Mouse (Mus musculus) CH12.LX (cell line): ENCODE results near the gene Lhcgr. TPM values are rescaled to one million over a fixed set of nuclear protein-coding genes. Genes with fewer than 3 reads are reported as not detected.
"Not testable (repeated sequence)": the region's sequence is repeated elsewhere in the genome, so short reads cannot be mapped to it uniquely, and the experiment has no call there.

Source experiments
- DNase-seq: peaks from one replicate; pipeline ENCODE4 v3.0.0-alpha.2; 2013; ENCODE audit errors: extremely low read depth
- H3K27ac ChIP-seq: 2 replicates; pipeline ENCODE4 v1.5.1; 2012; ENCODE audit warnings: low read depth, mild to moderate bottlenecking, control low read depth, moderate library complexity; ENCODE audit not compliant: insufficient read depth
- H3K27me3 ChIP-seq: replicated peaks from 2 replicates; pipeline ENCODE3; 2012; ENCODE audit warnings: inconsistent platforms
- H3K36me3 ChIP-seq, 2 experiments: replicated peaks in 1 of 2; 2 replicates each; pipeline versions ENCODE3 to v1.6.1; 2012; ENCODE audit warnings: inconsistent platforms in 1 of 2, low read length in 1 of 2, mild to moderate bottlenecking in 1 of 2, mixed read lengths in 1 of 2, moderate library complexity in 1 of 2; ENCODE audit not compliant: control insufficient read depth in 1 of 2, insufficient read depth in 1 of 2
- H3K4me1 ChIP-seq, 2 experiments: 2 replicates each; pipeline ENCODE4 v1.6.1; 2012; ENCODE audit warnings: inconsistent platforms in 1 of 2, moderate library complexity in 1 of 2; ENCODE audit not compliant: insufficient read depth in 2 of 2, control insufficient read depth in 1 of 2
- H3K4me2 ChIP-seq: 2 replicates; pipeline ENCODE4 v1.6.1; 2012; ENCODE audit warnings: low read depth, mild to moderate bottlenecking, control low read depth; ENCODE audit not compliant: poor library complexity, insufficient read depth, severe bottlenecking
- H3K4me3 ChIP-seq, 3 experiments: fragments of 150-350 bp in 1 of 3; sonication (generic) in 1 of 3; replicated peaks in 1 of 3; 2 replicates each; pipeline versions ENCODE3 to v1.5.1; 2011 to 2012; ENCODE audit warnings: low read depth in 2 of 3, low read length in 2 of 3, mild to moderate bottlenecking in 2 of 3, moderate library complexity in 2 of 3, control low read depth in 1 of 3, improper control_type of control experiment in 1 of 3, inconsistent platforms in 1 of 3, mixed read lengths in 1 of 3; ENCODE audit not compliant: poor library complexity in 1 of 3
- H3K79me2 ChIP-seq: replicated peaks from 2 replicates; pipeline ENCODE4 v1.6.1; 2012; ENCODE audit warnings: mild to moderate bottlenecking, moderate library complexity; ENCODE audit not compliant: control insufficient read depth, poor library complexity, insufficient read depth, severe bottlenecking; ENCODE audit errors: extremely low read depth
- H3K9ac ChIP-seq: 2 replicates; pipeline ENCODE4 v1.6.1; 2012; ENCODE audit warnings: low read depth, mild to moderate bottlenecking, control low read depth, moderate library complexity; ENCODE audit not compliant: insufficient read depth
- H3K9me3 ChIP-seq: replicated peaks from 2 replicates; pipeline ENCODE3; 2012; ENCODE audit warnings: low read length, inconsistent platforms, mixed read lengths
- BHLHE40 ChIP-seq: IDR thresholded peaks from 2 replicates; pipeline ENCODE4 v1.6.1; 2011; ENCODE audit warnings: mild to moderate bottlenecking, low read depth, low read length, improper control_type of control experiment
- CHD2 ChIP-seq: IDR thresholded peaks from 2 replicates; pipeline ENCODE4 v1.6.1; 2011; ENCODE audit warnings: low read length, improper control_type of control experiment
- CTCF ChIP-seq, 2 experiments: IDR thresholded peaks in 1 of 2; conservative IDR thresholded peaks in 1 of 2; 2 replicates each; pipeline ENCODE4 v1.5.1; 2011 to 2012; ENCODE audit warnings: low read depth in 2 of 2, low read length in 2 of 2, improper control_type of control experiment in 1 of 2, inconsistent platforms in 1 of 2, mild to moderate bottlenecking in 1 of 2, moderate library complexity in 1 of 2
- E2F4 ChIP-seq: IDR thresholded peaks from 2 replicates; pipeline ENCODE4 v1.6.1; 2011; ENCODE audit warnings: low read depth, low read length, improper control_type of control experiment; ENCODE audit not compliant: insufficient replicate concordance
- ELF1 ChIP-seq: IDR thresholded peaks from 2 replicates; pipeline ENCODE4 v1.6.1; 2014; ENCODE audit warnings: low read depth, mild to moderate bottlenecking, inconsistent platforms, low read length, improper control_type of control experiment
- EP300 ChIP-seq: IDR thresholded peaks from 2 replicates; pipeline ENCODE4 v1.6.1; 2011; ENCODE audit warnings: low read length, improper control_type of control experiment
- ETS1 ChIP-seq: conservative IDR thresholded peaks from 2 replicates; pipeline ENCODE4 v1.6.1; 2012; ENCODE audit warnings: low read depth, mild to moderate bottlenecking, inconsistent platforms, low read length, improper control_type of control experiment, moderate library complexity
- HCFC1 ChIP-seq: IDR thresholded peaks from 2 replicates; pipeline ENCODE4 v1.6.1; 2012; ENCODE audit warnings: low read depth, mild to moderate bottlenecking, inconsistent platforms, low read length, improper control_type of control experiment
- IRF4 ChIP-seq: IDR thresholded peaks from 2 replicates; pipeline ENCODE4 v1.6.1; 2014; ENCODE audit warnings: low read depth, mild to moderate bottlenecking, inconsistent platforms, low read length, improper control_type of control experiment
- MAX ChIP-seq: IDR thresholded peaks from 2 replicates; pipeline ENCODE4 v1.6.1; 2011; ENCODE audit warnings: low read length, improper control_type of control experiment
- MAZ ChIP-seq: IDR thresholded peaks from 2 replicates; pipeline ENCODE4 v1.6.1; 2012; ENCODE audit warnings: low read depth, mild to moderate bottlenecking, inconsistent platforms, low read length, improper control_type of control experiment, moderate library complexity
- MEF2A ChIP-seq: IDR thresholded peaks from 2 replicates; pipeline ENCODE4 v1.6.1; 2014; ENCODE audit warnings: low read depth, mild to moderate bottlenecking, inconsistent platforms, low read length, improper control_type of control experiment, borderline replicate concordance
- PAX5 ChIP-seq: IDR thresholded peaks from 2 replicates; pipeline ENCODE4 v1.6.1; 2012; ENCODE audit warnings: low read length, inconsistent platforms, mixed read lengths
- RAD21 ChIP-seq: IDR thresholded peaks from 2 replicates; pipeline ENCODE4 v1.6.1; 2011; ENCODE audit warnings: low read depth, mild to moderate bottlenecking, low read length, improper control_type of control experiment, moderate library complexity
- SIN3A ChIP-seq: IDR thresholded peaks from 2 replicates; pipeline ENCODE4 v1.6.1; 2012; ENCODE audit warnings: low read length, improper control_type of control experiment, inconsistent platforms
- TCF12 ChIP-seq: IDR thresholded peaks from 2 replicates; pipeline ENCODE4 v1.6.1; 2014; ENCODE audit warnings: low read depth, mild to moderate bottlenecking, inconsistent platforms, low read length, improper control_type of control experiment
- UBTF ChIP-seq: IDR thresholded peaks from 2 replicates; pipeline ENCODE4 v1.6.1; 2012; ENCODE audit warnings: low read depth, mild to moderate bottlenecking, inconsistent platforms, low read length, improper control_type of control experiment, moderate library complexity
- USF1 ChIP-seq: IDR thresholded peaks from 2 replicates; pipeline ENCODE4 v1.6.1; 2014; ENCODE audit warnings: low read depth, mild to moderate bottlenecking, inconsistent platforms, low read length, improper control_type of control experiment
- USF2 ChIP-seq: conservative IDR thresholded peaks from 2 replicates; pipeline ENCODE4 v1.6.1; 2011; ENCODE audit warnings: low read depth, low read length, improper control_type of control experiment
- ZMIZ1 ChIP-seq: IDR thresholded peaks from 2 replicates; pipeline ENCODE4 v1.6.1; 2012; ENCODE audit warnings: low read depth, mild to moderate bottlenecking, inconsistent platforms, low read length, improper control_type of control experiment
- dilution Hi-C: fragments of 300-500 bp; cut with MboI; formaldehyde crosslinking; loops from 2 replicates; pipeline ENCODE4 v1.14.3; 2020; ENCODE audit warnings: low sequenced_read_pairs; ENCODE audit not compliant: extremely low pct_unique_long_range_greater_than_20kb, extremely low pct_ligation_motif_present
- in situ Hi-C: fragments of 300-500 bp; cut with MboI; formaldehyde crosslinking; loops from 3 replicates; pipeline ENCODE4 v1.14.3; 2019; ENCODE audit warnings: low sequenced_read_pairs, low pct_ligation_motif_present, low pct_unique_long_range_greater_than_20kb, mixed read lengths
- polyA plus RNA-seq: library from polyadenylated mRNA; unstranded; fragments of >175 nt; gene quantifications from 2 replicates; pipeline ENCODE4 v1.2.1, GENCODE M21; 2012; ENCODE audit warnings: low read depth; ENCODE audit not compliant: insufficient read length
- total RNA-seq, 2 experiments: library from RNA; depleted of rRNA; stranded (reverse); fragments of 300-350 nt in 1 of 2; fragments of >200 nt in 1 of 2; gene quantifications; 2 replicates each; pipeline ENCODE4 v1.2.3; 2012 to 2014

Gene Lhcgr
- total RNA-seq (2012; rRNA removed): not detected in 2 replicates
- not detected in 2 replicates for total RNA-seq (2014; rRNA removed)
- polyA plus RNA-seq: not detected in 2 replicates

GRCm38 (mm10) chr17:88791440-88792152 is at the start of gene Lhcgr:
Lhcgr (minus strand) TSS chr17:88791990.
- Histone ChIP-seq H3K4me2 (no peak within 1 kb of the TSS), H3K9ac (no peak within 1 kb of the TSS), H3K36me3 (no peaks in the 10 kb centered on the region), H3K4me1 (no peaks in the 10 kb centered on the region), H3K9me3 (no peaks in the 10 kb centered on the region), H3K27me3 (no peaks in the 10 kb centered on the region), H3K27ac (no peak within 1 kb of the TSS), H3K4me3 (no peak within 1 kb of the TSS), H3K79me2 (no peaks in the 10 kb centered on the region)
- no peak for DNase-seq
- in situ Hi-C loops (no loop called here), dilution Hi-C loops (no loop called here)
- TF ChIP-seq MEF2A (no peak), USF2 (no peak), PAX5 (no peak)

DNA sequence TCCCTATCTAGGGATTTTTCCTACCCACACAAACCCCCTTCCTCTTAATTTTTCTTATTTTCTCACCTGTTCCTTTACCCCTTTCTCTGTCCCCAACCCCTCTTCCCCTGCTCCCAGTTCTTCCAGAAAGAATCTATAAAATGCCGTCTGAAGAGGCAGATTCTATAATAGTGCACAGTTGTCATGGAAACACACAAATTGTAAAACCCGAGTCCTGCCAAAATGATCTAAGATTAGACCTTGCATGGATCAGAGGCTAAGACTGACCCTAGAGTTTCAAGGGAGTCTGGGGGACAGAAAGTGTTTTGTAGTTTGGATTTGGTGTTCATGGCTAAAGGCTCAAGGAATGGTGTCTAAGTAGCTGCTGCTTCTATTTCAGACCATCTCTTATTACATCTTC is 25.8 kb upstream of the Lhcgr start:
- no peak for DNase-seq
- in situ Hi-C loops: no loop called here

GRCm38 (mm10) chr17:88812943-88813342 is 21.2 kb upstream of the Lhcgr start:
- peak; percentile 10 for DNase-seq

More for the DNA sequence above, 25.8 kb upstream of the Lhcgr start:
- H3K9ac ChIP-seq: no peak overlapping the region
- no peaks in the 10 kb centered on the region for H3K9me3 ChIP-seq
- H3K27ac ChIP-seq: no peak overlapping the region
- TF ChIP-seq E2F4 (no peak), EP300 (no peak), TCF12 (no peak), MAZ (no peak), UBTF (no peak), SIN3A (no peak), CHD2 (no peak), IRF4 (no peak), ELF1 (no peak), ETS1 (no peak), CTCF (conservative IDR thresholded peaks at IDR 0.05 in 1 of 2, IDR thresholded peaks at IDR 0.05 in 1 of 2; ENCODE audit: low read depth in 2 of 2, low read length in 2 of 2) (no peak), RAD21 (no peak), MEF2A (no peak), HCFC1 (no peak), ZMIZ1 (no peak)
- no peaks in the 10 kb centered on the region for H3K79me2 ChIP-seq
- no peak overlapping the region for H3K4me2 ChIP-seq
- H3K4me1 ChIP-seq: peaks cover 2 to 4% of the 10 kb centered on the region in 2 experiments; a peak in 2 of 4 replicates
- H3K36me3 ChIP-seq: no peaks in the 10 kb centered on the region
- dilution Hi-C loops: no loop called here
- peaks cover 2% of the 10 kb centered on the region for H3K27me3 ChIP-seq
- H3K4me3 ChIP-seq: no peak overlapping the region

More at GRCm38 (mm10) chr17:88812943-88813342, 21.2 kb upstream of the Lhcgr start:
- H3K27me3 ChIP-seq, H3K4me1 ChIP-seq, H3K27ac ChIP-seq, H3K36me3 ChIP-seq, dilution Hi-C loops, H3K9me3 ChIP-seq, H3K4me2 ChIP-seq, in situ Hi-C loops, H3K79me2 ChIP-seq, H3K9ac ChIP-seq, H3K4me3 ChIP-seq: not testable (repeated sequence)
- TF ChIP-seq USF1 (peak; percentile 82), USF2 (peak; percentile 85), MAX (0 out of 2 replicates have a peak, but pooled peaks have one; percentile 45), BHLHE40 (peak; percentile 54)
